Mouse (Mus musculus): ENCODE results near the gene Surf2. TPM values are rescaled to one million over a fixed set of nuclear protein-coding genes. Genes with fewer than 3 reads are reported as not detected.

The Surf2 gene
- polyA plus RNA-seq, 1 experiment from 2014 or later = 58.4 TPM

DNA sequence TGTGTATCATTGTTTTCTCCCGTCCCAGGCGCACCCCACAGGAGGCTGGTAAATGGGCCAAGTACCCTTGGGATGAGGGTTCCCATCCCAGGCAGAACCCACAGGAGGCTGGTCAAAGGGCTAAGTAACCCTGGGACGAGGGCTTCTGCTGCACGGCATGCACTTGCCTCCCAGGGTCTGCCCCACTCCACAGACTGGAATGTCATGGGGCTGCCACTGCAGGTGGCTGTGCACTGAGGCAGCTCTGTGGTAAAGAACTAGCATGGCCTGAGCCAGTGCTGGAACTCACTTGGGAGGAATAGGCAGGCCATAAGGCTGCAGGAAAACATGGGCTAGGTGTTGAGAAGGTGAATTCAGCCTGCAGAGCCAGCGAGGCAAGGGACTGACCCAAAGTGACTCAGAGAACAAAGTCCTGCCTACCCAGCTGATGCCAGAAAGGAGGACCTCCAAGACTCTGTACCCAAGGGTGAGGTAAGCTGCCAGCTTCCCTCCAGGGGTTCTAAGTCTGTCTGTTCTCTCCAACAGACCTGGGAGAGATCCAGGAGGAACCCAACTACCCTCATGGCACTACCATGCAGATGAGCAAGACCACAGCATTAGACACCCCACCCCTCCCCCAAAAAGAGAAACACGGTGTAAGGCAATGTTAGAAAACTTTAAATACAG is 4.2 kb downstream of the Surf2 start:
- peaks cover 67% of the 10 kb centered on the region for H3K36me3 ChIP-seq (replicated peaks)
- 89% methylated on average over 6 of the region's 6 CpGs for WGBS

DNA sequence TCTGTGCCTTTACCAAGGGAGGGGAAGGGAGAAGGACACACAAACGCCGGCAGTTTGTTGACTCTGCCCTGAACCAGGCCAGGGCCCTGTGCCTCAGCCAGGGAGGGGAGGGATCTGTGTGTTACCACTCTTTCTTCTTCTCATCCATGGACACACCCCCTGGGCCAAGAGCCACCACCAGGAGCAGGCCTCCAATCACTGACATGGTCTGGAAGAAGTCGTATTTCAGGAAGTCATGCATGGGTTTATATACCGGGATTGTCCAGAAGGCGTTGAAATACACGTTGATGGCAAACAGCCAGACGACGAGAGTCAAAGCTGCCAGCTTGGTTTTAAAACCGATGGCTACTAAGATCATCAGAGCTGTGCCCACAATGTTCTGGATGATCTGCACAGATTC is 5.6 kb downstream of the Surf2 start:
- no peak overlapping the region for H3K4me3 ChIP-seq
- no peak overlapping the region for H3K4me2 ChIP-seq
- H3K9ac ChIP-seq = no peak overlapping the region
- ATAC-seq (replicated peaks) = no peak
- no peak overlapping the region for H3K27ac ChIP-seq
- peaks cover 75% of the 10 kb centered on the region for H3K36me3 ChIP-seq (replicated peaks)
- WGBS = 85% methylated on average over 9 of the region's 9 CpGs
- peaks cover 18% of the 10 kb centered on the region for H3K4me1 ChIP-seq
- no peaks in the 10 kb centered on the region for H3K27me3 ChIP-seq (replicated peaks)
- H3K9me3 ChIP-seq = no peaks in the 10 kb centered on the region

More for the DNA sequence above, 4.2 kb downstream of the Surf2 start:
- no peak overlapping the region for H3K4me2 ChIP-seq
- ATAC-seq (replicated peaks) = no peak
- peaks cover 25% of the 10 kb centered on the region for H3K4me1 ChIP-seq
- no peak overlapping the region for H3K9ac ChIP-seq
- no peaks in the 10 kb centered on the region for H3K27me3 ChIP-seq (replicated peaks)
- H3K9me3 ChIP-seq = no peaks in the 10 kb centered on the region
- no peak overlapping the region for H3K27ac ChIP-seq
- no peak overlapping the region for H3K4me3 ChIP-seq

DNA sequence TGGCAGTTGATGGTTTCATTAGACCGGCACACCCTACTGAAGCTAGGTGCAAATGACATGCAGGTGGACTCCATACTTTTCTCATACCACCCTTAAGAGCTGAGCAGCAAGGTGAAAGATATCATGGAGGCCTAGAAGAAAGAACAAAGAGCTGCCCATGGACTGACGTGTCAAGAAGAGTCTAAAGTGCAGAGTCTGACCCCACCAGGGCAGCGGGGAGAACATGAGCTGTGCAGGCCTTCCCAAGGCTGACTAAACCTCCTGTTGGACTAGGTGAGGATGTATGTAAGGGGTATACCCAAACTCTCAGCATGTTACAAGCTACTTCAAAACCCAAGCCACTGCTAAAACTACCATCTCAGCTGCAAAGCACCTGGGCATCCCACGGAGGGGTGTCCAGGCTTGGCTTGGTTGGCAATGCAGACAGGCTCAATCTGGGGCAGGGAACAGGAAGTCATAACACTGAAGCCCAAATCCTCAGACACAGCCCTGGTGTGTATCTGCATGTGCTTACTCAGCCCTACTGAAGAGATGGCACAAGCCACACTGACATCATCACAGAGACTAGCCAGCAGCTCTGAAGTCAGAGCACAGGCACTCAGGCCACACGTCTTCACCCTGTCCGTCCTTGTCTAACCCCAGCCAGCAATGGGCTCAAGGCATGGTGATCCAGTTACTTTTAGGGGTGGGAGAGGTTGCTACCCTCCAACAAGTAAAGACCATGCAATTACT is 11.7 kb downstream of the Surf2 start:
- no peaks in the 10 kb centered on the region for H3K9me3 ChIP-seq
- ATAC-seq (replicated peaks) = no peak
- peaks cover 33% of the 10 kb centered on the region for H3K36me3 ChIP-seq (replicated peaks)
- H3K9ac ChIP-seq = no peak overlapping the region
- no peak overlapping the region for H3K27ac ChIP-seq
- H3K4me1 ChIP-seq = peaks cover 26% of the 10 kb centered on the region
- 92% methylated on average over 6 of the region's 6 CpGs for WGBS
- no peak overlapping the region for H3K4me3 ChIP-seq
- H3K27me3 ChIP-seq (replicated peaks) = no peaks in the 10 kb centered on the region
- no peak overlapping the region for H3K4me2 ChIP-seq

DNA sequence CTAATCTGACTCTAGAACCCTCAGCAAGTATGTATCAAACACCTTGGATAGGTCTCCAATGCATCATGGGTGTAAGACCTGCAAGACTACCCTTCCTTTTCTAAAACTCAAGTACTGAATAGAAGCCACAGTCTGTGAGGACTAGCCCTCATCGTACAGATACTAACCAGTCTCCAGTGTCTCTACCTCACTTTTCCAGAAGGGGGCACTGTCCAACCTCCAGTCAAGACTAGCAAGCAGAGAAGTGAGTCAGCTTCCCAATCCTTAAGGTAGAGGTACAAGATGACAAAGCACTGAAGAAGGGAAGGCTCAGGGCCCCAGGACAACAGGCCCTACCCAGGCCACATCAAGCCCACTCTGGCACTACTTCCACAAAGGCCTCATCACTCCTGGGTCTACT is 14.2 kb downstream of the Surf2 start:
- no peaks in the 10 kb centered on the region for H3K27me3 ChIP-seq (replicated peaks)
- no peak overlapping the region for H3K4me3 ChIP-seq
- WGBS = 39% methylated on average over 1 of the region's 1 CpGs
- no peak overlapping the region for H3K9ac ChIP-seq
- H3K27ac ChIP-seq = no peak overlapping the region
- H3K4me2 ChIP-seq = no peak overlapping the region
- no peaks in the 10 kb centered on the region for H3K9me3 ChIP-seq
- H3K36me3 ChIP-seq (replicated peaks) = peaks cover 8% of the 10 kb centered on the region
- no peak for ATAC-seq (replicated peaks)
- H3K4me1 ChIP-seq = peaks cover 26% of the 10 kb centered on the region

DNA sequence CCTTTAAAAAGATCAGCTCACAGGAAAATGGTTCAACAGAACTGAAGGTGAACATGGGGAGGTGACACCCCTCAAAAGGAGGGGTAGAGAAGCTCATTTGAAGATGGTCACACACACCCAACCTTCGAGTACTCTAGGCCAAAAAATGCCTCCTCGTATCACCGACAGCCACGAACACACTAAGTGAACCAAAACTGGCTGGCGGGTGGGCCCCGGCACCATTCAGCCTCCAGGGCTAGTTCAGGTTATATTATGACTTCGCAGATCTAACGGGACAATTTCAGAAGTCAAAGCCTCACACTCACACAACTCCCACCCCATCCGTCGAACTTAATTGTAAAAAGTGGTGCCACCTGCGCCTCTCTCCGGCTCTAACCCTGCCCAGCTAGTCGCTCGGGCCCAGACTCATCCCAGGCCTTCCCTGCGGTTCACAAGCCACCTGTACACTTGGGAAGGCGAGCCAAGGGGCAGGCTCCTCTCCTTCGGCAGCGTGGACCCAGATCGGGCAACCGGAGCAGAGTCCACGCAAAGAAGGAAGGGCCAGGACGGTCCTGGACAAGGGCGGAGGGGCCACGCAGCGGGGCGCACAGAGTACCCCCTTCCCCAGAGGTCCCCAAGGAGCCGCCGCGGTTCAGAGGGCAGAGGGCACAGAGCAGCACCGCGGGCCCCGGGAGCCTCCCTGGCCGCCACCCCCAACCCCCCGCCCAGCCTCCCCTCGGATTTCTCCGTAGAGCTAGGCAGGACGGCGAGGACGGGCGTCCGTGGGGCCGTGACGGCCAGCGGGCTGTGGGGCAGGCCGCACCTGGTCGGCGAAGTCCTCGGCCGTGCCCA is 16.5 kb downstream of the Surf2 start:
- peak overlapping the region; percentile 97 for H3K9ac ChIP-seq
- 3% methylated on average over 39 of the region's 49 CpGs for WGBS

DNA sequence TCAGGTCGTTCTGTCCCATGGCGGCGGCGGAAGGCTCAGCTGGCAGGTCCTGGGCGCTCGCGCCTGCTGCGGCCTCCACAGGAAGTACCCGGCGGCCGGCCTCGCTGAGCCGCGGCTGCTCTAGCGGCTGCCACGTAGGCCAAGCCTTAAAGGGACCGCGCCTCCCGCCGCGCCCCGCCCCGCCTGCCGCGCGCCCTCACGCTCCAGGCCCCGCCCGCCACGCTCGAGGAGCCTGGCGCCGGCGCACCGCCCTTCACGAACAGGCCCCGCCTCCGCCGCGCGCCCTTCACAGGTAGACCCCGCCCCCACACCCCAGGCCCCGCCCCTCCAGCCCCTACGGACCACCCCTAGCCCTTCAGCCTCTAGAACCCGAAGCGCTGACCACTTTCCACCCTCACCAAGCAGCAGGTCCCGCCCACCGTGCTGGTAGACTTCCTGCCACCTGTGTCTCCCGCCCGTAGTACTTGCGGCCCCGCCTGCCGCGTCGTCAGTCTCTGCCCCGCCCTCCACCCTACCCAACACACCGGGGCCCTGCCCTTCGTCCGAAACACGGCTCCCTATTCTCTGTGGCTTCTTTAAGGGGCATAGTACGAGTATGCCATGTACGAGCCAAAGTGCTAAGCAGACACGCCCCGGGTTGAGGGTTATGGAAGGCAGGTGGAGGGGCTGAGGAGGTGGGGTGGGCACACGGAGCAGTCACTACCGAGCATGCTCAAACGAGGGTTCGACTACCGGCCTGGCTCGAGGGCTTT is 17.3 kb downstream of the Surf2 start, which contains the start of the genes Surf4 and Stkld1:
TSS of gene Surf4 (minus strand) at position 625 of the 752 bp plus-strand sequence.
TSS of gene Stkld1 (plus strand) at position 744 of the 752 bp plus-strand sequence.
- Histone ChIP-seq H3K9ac (peak within 1 kb of the TSS; percentile 97), H3K4me3 (peak within 1 kb of the TSS; percentile 98), H3K4me1 (peaks cover 26% of the 10 kb centered on the region), H3K36me3 (replicated peaks) (no peaks in the 10 kb centered on the region), H3K27me3 (replicated peaks) (no peaks in the 10 kb centered on the region), H3K9me3 (no peaks in the 10 kb centered on the region), H3K4me2 (peak within 1 kb of the TSS; percentile 96), H3K27ac (peak within 1 kb of the TSS; percentile 81)
- 2% methylated on average over 57 of the region's 70 CpGs for WGBS
- peak; percentile 95 for ATAC-seq (replicated peaks)

More for the DNA sequence above, 16.5 kb downstream of the Surf2 start:
- Histone ChIP-seq H3K36me3 (replicated peaks) (no peaks in the 10 kb centered on the region), H3K4me2 (peak overlapping the region; percentile 96), H3K27me3 (replicated peaks) (no peaks in the 10 kb centered on the region), H3K27ac (peak overlapping the region; percentile 81), H3K4me3 (peak overlapping the region; percentile 98), H3K4me1 (peaks cover 26% of the 10 kb centered on the region), H3K9me3 (no peaks in the 10 kb centered on the region)
- peak; percentile 51; the same call in 1 of the 2 replicates for ATAC-seq (replicated peaks)

DNA sequence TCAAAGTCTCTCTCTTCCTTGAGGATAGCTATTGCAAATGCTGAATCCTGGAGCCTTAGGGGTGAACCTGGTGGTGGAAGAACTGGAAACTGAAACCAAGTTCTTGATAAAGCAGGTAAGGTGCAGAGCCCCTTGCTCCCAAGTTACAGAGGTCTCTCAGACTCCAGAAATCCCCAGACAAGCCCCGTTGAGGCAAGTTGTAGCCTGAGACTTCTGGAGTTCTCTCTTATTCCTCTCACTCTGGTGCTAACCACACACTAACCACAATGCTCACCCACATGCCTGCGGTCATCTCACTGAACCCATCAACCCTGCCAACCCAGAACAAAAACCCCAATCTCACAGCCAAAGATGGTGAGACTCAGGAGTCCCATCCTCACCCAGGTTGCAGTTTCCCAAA is 19.1 kb downstream of the Surf2 start:
- H3K36me3 ChIP-seq (replicated peaks) = no peaks in the 10 kb centered on the region
- WGBS = 97% methylated on average over 2 of the region's 2 CpGs
- no peak overlapping the region for H3K9ac ChIP-seq

DNA sequence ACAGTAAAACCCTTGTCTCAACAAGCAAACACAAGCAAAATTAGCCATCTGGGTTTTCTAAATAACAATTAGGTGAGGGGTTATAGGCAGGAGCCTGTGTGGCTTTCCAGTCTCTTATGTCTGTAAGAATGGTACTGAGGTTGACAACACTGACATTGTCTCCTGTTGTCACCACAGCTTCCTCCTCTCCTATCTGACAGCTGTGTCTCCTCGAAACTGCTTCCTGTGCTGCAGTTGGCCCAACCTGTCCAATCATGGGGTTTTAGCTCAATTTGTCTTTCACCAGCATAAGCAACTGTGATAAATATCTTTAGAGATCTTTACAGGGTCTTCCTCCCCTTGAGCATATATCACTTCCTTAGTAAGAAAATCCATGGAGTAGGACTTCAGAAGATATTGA is 20.3 kb downstream of the Surf2 start:
- Histone ChIP-seq H3K4me1 (peaks cover 13% of the 10 kb centered on the region), H3K9me3 (no peaks in the 10 kb centered on the region), H3K4me2 (no peak overlapping the region), H3K4me3 (no peak overlapping the region), H3K27me3 (replicated peaks) (no peaks in the 10 kb centered on the region), H3K9ac (no peak overlapping the region), H3K36me3 (replicated peaks) (no peaks in the 10 kb centered on the region), H3K27ac (no peak overlapping the region)
- ATAC-seq (replicated peaks) = no peak
- WGBS = 67% methylated on average over 1 of the region's 1 CpGs

More for the DNA sequence above, 19.1 kb downstream of the Surf2 start:
- H3K4me2 ChIP-seq = no peak overlapping the region
- no peaks in the 10 kb centered on the region for H3K9me3 ChIP-seq
- H3K4me3 ChIP-seq = no peak overlapping the region
- no peak for ATAC-seq (replicated peaks)
- no peak overlapping the region for H3K27ac ChIP-seq
- peaks cover 25% of the 10 kb centered on the region for H3K4me1 ChIP-seq
- H3K27me3 ChIP-seq (replicated peaks) = no peaks in the 10 kb centered on the region

DNA sequence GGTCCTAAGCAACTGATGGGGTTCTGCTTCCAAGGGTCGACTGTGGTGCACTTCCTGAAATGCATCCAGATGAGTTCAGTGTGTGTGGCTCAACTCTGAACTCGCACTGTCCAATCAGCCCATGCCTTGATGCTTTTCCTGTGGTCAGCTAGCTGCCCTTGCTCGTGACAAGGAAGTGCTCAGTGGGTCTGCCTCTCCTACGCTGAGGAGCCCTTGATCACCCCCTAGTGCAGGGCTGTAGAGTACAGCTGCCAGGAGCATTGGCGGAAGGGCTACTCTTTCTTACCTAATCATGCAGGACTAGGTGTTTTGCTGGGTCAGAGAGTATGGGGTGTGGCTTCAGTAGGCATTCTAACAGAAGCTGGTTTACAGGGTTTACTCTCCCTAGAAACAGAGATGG is 25.4 kb downstream of the Surf2 start:
- Histone ChIP-seq H3K4me1 (no peaks in the 10 kb centered on the region), H3K9me3 (no peaks in the 10 kb centered on the region), H3K4me2 (no peak overlapping the region), H3K27ac (no peak overlapping the region), H3K27me3 (replicated peaks) (no peaks in the 10 kb centered on the region), H3K4me3 (no peak overlapping the region), H3K36me3 (replicated peaks) (no peaks in the 10 kb centered on the region), H3K9ac (no peak overlapping the region)
- no peak for ATAC-seq (replicated peaks)
- 34% methylated on average over 5 of the region's 5 CpGs for WGBS

DNA sequence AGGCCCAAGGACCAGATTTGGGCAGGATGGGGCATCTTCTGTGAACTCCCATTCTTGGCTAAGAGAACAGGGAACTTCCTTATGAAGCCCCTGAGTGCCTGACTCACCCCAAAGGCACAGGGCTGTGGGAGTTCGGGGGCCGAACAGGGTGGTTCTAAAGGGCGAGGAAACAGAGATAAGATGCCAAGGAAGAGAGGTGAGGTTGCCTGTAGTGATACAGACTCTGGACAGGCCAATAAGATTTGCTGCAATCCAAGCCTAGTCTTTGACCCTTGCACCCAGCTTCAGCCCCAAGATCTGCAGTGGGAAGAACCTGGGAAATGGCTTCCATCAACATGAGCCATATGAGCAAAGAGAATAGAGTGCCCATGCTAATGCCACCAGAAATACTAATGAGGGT is 27.1 kb downstream of the Surf2 start:
- Histone ChIP-seq H3K4me3 (no peak overlapping the region), H3K27me3 (replicated peaks) (no peaks in the 10 kb centered on the region), H3K27ac (no peak overlapping the region), H3K9me3 (no peaks in the 10 kb centered on the region), H3K4me1 (no peaks in the 10 kb centered on the region), H3K9ac (no peak overlapping the region), H3K4me2 (no peak overlapping the region), H3K36me3 (replicated peaks) (no peaks in the 10 kb centered on the region)
- no peak for ATAC-seq (replicated peaks)
- 89% methylated on average over 3 of the region's 3 CpGs for WGBS

DNA sequence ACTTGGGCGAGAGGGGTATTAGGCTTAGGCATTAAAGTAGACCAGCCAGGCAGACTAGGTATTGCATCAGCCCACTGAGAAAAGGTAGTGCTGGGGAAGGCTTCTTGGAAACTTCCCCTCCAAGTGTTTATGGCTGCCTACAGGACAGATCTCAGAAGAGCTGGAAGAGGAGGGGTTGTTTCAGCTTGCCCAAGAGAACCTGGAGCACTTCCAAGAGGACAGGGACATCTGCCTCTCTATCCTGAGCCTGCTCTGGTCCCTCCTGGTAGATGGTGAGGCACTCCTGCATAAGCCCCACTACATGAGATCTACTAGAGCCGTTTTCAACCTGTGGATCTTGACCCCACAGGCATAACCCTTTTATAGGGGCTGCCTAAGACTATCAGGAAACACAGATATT is 34.2 kb downstream of the Surf2 start:
- 90% methylated on average over 2 of the region's 2 CpGs for WGBS
- H3K4me1 ChIP-seq = no peaks in the 10 kb centered on the region
- no peak overlapping the region for H3K4me3 ChIP-seq
- no peak for ATAC-seq (replicated peaks)
- H3K27me3 ChIP-seq (replicated peaks) = no peaks in the 10 kb centered on the region
- H3K36me3 ChIP-seq (replicated peaks) = peaks cover 37% of the 10 kb centered on the region
- no peak overlapping the region for H3K9ac ChIP-seq
- no peak overlapping the region for H3K27ac ChIP-seq
- H3K4me2 ChIP-seq = no peak overlapping the region
- no peaks in the 10 kb centered on the region for H3K9me3 ChIP-seq
